Mouse (Mus musculus): ENCODE results near the gene Ascl2.

DNA sequence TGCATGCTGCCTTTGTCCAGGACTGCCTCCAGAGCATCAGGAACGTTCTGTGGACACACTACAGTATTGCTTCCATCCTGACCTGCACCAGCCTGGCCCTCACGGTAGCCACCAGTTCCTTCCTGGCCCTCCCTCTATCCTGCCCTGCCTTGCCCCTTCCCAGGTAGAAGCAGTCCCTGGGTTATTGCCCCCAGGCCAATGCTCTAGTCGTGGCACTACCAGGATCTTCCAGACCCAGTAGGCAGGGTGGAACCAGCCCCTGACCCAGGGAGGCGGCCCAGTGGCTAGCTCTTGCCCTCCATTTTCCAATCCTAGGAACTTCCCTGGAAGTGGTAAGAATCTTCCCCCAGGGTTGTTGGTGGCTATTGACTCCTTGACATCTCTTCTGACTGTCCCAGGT is 48.1 kb upstream of the Ascl2 start:
- TF ChIP-seq MAX (IDR thresholded peaks at IDR 0.05) (no peak), CTCF (IDR thresholded peaks at IDR 0.05; ENCODE audit: control insufficient read depth, insufficient read depth, insufficient read length) (no peak), USF1 (IDR thresholded peaks at IDR 0.05; ENCODE audit: low read depth) (no peak), MYOG (IDR thresholded peaks at IDR 0.05; ENCODE audit: control insufficient read depth, extremely low read depth, insufficient read length) (no peak), CEBPB (IDR thresholded peaks at IDR 0.05; ENCODE audit: low read depth) (no peak), MYOD1 (IDR thresholded peaks at IDR 0.05; ENCODE audit: control insufficient read depth, insufficient read length, low read depth) (no peak)

All from C2C12 (cell line).